Mouse (Mus musculus) forebrain, embryonic 13.5 days (tissue): ENCODE results near the gene Ppie. TPM values are rescaled to one million over a fixed set of nuclear protein-coding genes. Genes with fewer than 3 reads are reported as not detected.
"Not testable (repeated sequence)": the region's sequence is repeated elsewhere in the genome, so short reads cannot be mapped to it uniquely, and the experiment has no call there.

ENCODE experiments used
- ATAC-seq: fragments of 200-750 bp; cut with Nextera tagmentation; 2 replicates; pipeline ENCODE4 v1.8.0; 2017
- H3K27ac ChIP-seq: fragments of 300-500 bp; sonication (generic); 2 replicates; pipeline ENCODE4 v1.5.1; 2015; ENCODE audit warnings: inconsistent platforms, mild to moderate bottlenecking, moderate library complexity
- H3K27me3 ChIP-seq: fragments of 300-500 bp; sonication (generic); 2 replicates; pipeline ENCODE4 v1.6.1; 2015; ENCODE audit warnings: mild to moderate bottlenecking, inconsistent platforms
- H3K36me3 ChIP-seq: fragments of 300-500 bp; sonication (generic); 2 replicates; pipeline ENCODE4 v1.6.1; 2015; ENCODE audit warnings: mild to moderate bottlenecking, inconsistent platforms; ENCODE audit not compliant: poor library complexity, severe bottlenecking
- H3K4me1 ChIP-seq: fragments of 300-500 bp; sonication (generic); 2 replicates; pipeline ENCODE4 v1.6.1; 2015; ENCODE audit warnings: inconsistent platforms
- H3K4me2 ChIP-seq: fragments of 300-500 bp; sonication (generic); 2 replicates; pipeline ENCODE4 v1.6.1; 2015; ENCODE audit warnings: inconsistent platforms, mild to moderate bottlenecking, moderate library complexity
- H3K4me3 ChIP-seq: fragments of 300-500 bp; sonication (generic); 2 replicates; pipeline ENCODE4 v1.5.1; 2015; ENCODE audit warnings: mild to moderate bottlenecking, inconsistent platforms
- H3K9ac ChIP-seq: fragments of 300-500 bp; sonication (generic); 2 replicates; pipeline ENCODE4 v1.6.1; 2015; ENCODE audit warnings: mild to moderate bottlenecking, inconsistent platforms
- H3K9me3 ChIP-seq: fragments of 300-500 bp; sonication (generic); replicated peaks from 2 replicates; pipeline ENCODE4 v1.6.1; 2016; ENCODE audit warnings: inconsistent platforms
- WGBS: fragments of 180-500 bp; shearing (Covaris S2); methylation state at CpG from one replicate; pipeline ENCODE4 v1.1.7; 2015; 5-methylcytosine and 5-hydroxymethylcytosine counted together
- polyA plus RNA-seq: library from polyadenylated mRNA; unstranded; fragments of >200 nt; fragmentation: Nextera tagmentation; extraction: Ambion mirVana; gene quantifications from 2 replicates; pipeline ENCODE4 v1.2.1, GENCODE M21; 2015

Ppie gene
- polyA plus RNA-seq, 1 experiment from 2014 or later = 91.6 TPM

DNA sequence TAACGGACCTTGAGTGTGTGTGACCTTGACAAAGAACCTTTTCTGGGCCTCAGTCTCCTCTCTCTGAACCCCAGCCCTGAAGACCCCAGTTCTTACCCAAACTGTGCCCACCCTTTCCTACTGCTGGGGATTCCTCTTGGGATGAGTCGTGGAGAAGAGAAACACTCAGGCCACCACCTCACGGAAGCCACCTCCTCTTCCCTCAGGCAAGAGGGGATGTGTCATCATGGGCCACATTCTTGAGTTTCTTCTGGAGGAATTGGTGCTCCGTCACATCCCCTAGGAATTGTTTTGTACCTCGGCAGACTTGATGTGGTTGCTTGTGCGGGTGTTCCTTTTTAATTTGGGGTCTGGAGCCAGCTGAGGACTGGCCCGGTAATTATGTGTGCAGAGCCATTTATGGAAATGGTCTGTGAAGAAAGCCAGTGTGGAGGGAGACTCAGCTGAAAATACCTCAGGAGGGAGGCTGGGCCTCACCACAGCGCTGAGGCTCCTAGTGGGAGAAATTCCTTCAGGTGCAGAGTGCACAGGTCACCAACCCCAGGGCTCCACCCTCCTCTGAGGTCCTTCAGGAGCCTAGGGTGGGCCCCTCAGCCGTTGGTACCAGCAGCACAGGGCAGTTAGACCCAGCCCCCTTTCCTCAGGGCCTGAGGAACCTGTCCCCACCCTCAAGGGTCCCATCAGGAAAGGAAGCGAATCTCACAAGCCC, 28.3 kb downstream of the Ppie start:
- H3K9ac ChIP-seq, ATAC-seq: not testable (repeated sequence)

DNA sequence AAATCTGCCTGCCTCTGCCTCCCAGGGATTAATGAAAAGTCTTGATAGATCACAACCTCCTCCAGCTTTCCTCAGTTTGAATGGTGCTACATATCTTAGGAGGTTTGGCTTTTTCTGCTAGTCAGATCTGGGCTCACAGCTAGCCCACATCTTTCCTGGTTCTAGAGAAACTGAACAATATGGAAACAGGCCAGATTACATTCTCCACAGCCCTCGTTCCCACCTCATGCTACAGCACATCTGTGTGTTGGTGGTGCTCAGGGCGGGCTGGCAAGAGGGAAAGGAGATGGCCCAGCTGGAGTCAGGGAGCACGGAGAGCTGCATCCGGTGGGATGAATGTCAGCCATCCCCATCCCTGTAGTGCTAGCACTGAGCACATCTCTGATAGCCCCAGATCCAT, 29.0 kb downstream of the Ppie start:
- H3K27me3 ChIP-seq = peaks cover 20% of the 10 kb centered on the region
- ATAC-seq = no peak
- H3K4me2 ChIP-seq = no peak overlapping the region
- H3K4me1 ChIP-seq = no peaks in the 10 kb centered on the region
- H3K9ac ChIP-seq = no peak overlapping the region
- H3K27ac ChIP-seq = no peak overlapping the region
- no peaks in the 10 kb centered on the region for H3K36me3 ChIP-seq
- H3K4me3 ChIP-seq = no peak overlapping the region
- 87% methylated on average over 4 of the region's 4 CpGs for WGBS
- no peaks in the 10 kb centered on the region for H3K9me3 ChIP-seq

More for the DNA sequence above, 28.3 kb downstream of the Ppie start:
- H3K4me2 ChIP-seq, H3K36me3 ChIP-seq, H3K4me3 ChIP-seq, H3K4me1 ChIP-seq, H3K27ac ChIP-seq, H3K9me3 ChIP-seq: not testable (repeated sequence)
- peaks cover 18% of the 10 kb centered on the region for H3K27me3 ChIP-seq
- 84% methylated on average over 10 of the region's 10 CpGs for WGBS

DNA sequence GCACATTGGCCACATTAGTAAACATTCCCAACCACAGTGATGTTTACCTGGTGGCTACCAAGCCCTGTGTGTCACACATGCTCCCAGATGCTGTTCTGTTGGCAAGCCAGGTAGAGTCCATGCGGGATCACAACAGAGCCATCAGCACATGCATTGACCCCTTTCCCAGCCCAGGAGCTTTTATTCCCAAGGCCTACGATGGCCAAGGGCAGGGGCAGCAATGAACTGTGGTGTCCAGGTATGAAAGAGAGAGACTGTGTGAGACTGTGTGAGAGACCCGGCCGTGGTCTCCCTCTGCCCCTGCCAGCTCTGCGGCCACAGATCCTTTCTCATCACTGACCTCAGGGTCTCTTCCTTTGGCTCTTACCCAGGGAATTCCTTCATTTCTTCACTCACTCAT, 31.7 kb downstream of the Ppie start:
- Histone ChIP-seq H3K4me3 (no peak overlapping the region), H3K4me1 (peaks cover 11% of the 10 kb centered on the region; the same call in 1 of the 2 replicates), H3K9ac (no peak overlapping the region), H3K27ac (no peak overlapping the region), H3K4me2 (no peak overlapping the region), H3K9me3 (no peaks in the 10 kb centered on the region), H3K27me3 (peaks cover 41% of the 10 kb centered on the region), H3K36me3 (no peaks in the 10 kb centered on the region)
- 93% methylated on average over 5 of the region's 5 CpGs for WGBS
- no peak for ATAC-seq

DNA sequence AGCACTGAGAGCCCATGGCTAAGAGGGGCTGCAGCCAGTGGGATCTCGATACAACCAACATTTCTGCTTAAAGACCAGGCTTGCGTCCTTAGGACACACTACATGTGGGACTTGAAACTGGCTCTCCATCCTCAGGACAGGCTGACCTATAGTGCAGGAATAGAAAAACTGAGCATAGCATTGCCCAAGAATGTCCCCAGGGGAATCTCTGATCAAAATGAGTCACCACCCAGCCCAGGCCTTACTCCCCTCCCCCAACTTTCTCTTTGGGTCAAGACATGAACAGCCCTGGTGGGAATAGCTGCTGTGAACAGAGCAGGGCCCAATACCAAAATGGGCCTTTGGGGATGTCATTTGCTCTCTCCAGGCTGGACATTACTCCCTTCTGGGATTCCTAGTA, 32.9 kb downstream of the Ppie start:
- H3K27me3 ChIP-seq = peaks cover 47% of the 10 kb centered on the region
- ATAC-seq = no peak
- H3K9ac ChIP-seq = no peak overlapping the region
- H3K27ac ChIP-seq = no peak overlapping the region
- peaks cover 11% of the 10 kb centered on the region; the same call in 1 of the 2 replicates for H3K4me1 ChIP-seq
- no peak overlapping the region for H3K4me3 ChIP-seq
- H3K4me2 ChIP-seq = no peak overlapping the region
- H3K9me3 ChIP-seq = no peaks in the 10 kb centered on the region
- WGBS = 74% methylated on average over 2 of the region's 2 CpGs
- H3K36me3 ChIP-seq = no peaks in the 10 kb centered on the region

DNA sequence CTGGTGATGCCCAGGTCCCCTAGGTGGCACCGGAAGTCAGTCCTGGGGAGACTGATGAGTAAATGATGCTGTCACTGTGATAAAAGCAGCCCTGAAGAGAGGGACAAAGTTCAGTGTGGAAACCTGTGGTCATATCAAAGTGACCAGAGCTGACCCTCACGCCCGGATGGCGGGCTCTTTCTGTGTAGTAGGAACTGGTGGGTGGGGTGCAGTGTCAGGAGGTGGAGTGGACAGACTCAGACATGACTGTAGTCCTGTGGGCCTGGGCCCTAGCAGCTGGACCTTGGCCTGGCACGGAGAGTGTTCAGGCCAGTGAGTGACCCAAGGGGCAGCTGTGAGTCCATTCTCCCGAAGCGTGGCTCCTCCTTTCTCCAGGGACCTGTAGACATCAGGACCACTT, 33.8 kb downstream of the Ppie start:
- H3K36me3 ChIP-seq, H3K4me2 ChIP-seq, ATAC-seq, H3K9me3 ChIP-seq, H3K4me3 ChIP-seq, H3K9ac ChIP-seq, H3K27ac ChIP-seq: not testable (repeated sequence)
- Histone ChIP-seq H3K4me1 (peaks cover 11% of the 10 kb centered on the region; the same call in 1 of the 2 replicates), H3K27me3 (peaks cover 50% of the 10 kb centered on the region)
- WGBS = 91% methylated on average over 5 of the region's 7 CpGs

DNA sequence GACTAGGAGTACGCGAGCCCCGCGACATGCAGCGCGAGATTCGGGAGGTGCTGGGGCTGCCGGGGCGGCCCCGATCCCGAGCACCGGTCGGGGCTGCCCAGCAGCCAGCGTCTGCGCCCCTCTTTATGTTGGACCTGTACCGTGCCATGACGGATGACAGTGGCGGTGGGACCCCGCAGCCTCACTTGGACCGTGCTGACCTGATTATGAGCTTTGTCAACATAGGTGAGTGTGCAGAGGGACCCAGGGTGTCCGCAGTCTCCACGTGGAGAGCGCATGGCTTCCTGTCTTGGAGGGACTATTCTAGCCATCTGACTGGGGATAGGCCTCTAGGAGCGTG, 34.3 kb downstream of the Ppie start:
- H3K9ac ChIP-seq = 0 out of 2 replicates have a peak overlapping the region, but pooled peaks have one; percentile 26
- H3K4me3 ChIP-seq = peak overlapping the region; percentile 33
- peaks cover 50% of the 10 kb centered on the region for H3K27me3 ChIP-seq
- peaks cover 11% of the 10 kb centered on the region; the same call in 1 of the 2 replicates for H3K4me1 ChIP-seq
- H3K27ac ChIP-seq = no peak overlapping the region
- no peaks in the 10 kb centered on the region for H3K36me3 ChIP-seq
- H3K9me3 ChIP-seq = no peaks in the 10 kb centered on the region
- peak overlapping the region; percentile 56 for H3K4me2 ChIP-seq
- no peak for ATAC-seq
- 26% methylated on average over 24 of the region's 24 CpGs for WGBS

DNA sequence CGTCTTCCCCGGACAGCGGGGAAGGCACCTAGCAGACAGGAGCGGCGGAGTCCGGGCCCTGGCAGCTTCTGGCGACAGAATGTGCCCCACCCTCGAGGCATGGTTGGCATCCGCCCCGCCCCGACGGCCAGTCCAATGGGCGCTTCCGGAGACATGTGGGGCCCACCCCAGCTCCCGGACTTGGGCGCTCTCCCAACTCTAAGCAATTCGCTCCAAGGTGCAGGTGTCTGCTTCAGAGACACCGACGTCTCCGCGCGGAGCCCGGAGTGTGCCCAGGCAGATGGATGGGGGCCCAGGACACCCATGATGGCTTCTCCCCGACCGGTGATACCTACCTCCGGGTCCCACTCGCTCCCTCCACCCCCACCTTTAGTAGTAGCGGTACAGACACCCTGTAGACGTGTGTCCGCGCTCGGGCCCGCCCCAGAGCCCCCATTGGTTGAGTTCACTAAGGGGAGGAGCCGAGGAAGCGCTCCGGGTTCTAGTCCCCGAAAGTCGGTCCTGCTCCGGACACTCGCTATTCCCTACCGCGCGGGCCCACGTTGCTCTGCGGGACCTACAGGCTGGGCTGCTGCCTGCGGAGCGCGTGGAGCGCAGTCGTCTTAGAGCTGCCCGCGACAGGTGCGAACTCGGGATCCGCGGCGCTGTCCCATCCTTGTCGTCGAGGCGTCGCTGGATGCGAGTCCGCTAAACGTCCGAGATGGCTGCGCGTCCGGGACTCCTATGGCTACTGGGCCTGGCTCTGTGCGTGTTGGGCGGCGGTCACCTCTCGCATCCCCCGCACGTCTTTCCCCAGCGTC, 34.9 kb downstream of the Ppie start, which contains the start of gene Bmp8b:
Gene Bmp8b, plus strand, starts transcription at position 515 of the 800 bp plus-strand sequence.
- no peak within 1 kb of the TSS for H3K27ac ChIP-seq
- H3K27me3 ChIP-seq = peaks cover 50% of the 10 kb centered on the region
- H3K4me1 ChIP-seq = peaks cover 11% of the 10 kb centered on the region; the same call in 1 of the 2 replicates
- no peaks in the 10 kb centered on the region for H3K9me3 ChIP-seq
- ATAC-seq = peak; percentile 59; the same call in 1 of the 2 replicates
- WGBS = 6% methylated on average over 75 of the region's 75 CpGs
- H3K4me2 ChIP-seq = peak within 1 kb of the TSS; percentile 56
- H3K9ac ChIP-seq = 0 out of 2 replicates have a peak within 1 kb of the TSS, but pooled peaks have one; percentile 26
- no peaks in the 10 kb centered on the region for H3K36me3 ChIP-seq
- H3K4me3 ChIP-seq = peak within 1 kb of the TSS; percentile 33

DNA sequence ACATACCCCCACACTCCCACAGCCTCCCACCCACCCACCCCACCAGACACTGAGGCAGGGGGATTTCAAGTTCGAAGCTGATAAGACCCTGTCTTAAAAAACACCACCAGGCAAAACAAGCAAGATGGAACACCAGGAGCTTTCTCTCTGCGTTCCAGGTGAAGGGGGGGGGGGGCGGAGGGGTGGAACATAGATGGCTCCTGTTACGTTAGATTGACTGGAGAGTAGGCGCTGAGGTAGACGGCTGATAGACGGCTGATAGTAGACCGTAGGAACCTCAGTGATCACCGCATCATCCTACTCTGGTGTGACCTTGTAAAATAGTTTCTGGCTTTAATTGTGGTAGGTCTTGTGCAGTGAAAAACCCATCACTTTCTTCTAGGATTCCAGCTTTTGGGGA, 45.9 kb downstream of the Ppie start:
- no peaks in the 10 kb centered on the region for H3K27me3 ChIP-seq
- no peak overlapping the region for H3K27ac ChIP-seq
- H3K9ac ChIP-seq = no peak overlapping the region
- WGBS = 72% methylated on average over 8 of the region's 9 CpGs
- no peak overlapping the region for H3K4me3 ChIP-seq
- no peak overlapping the region for H3K4me2 ChIP-seq
- H3K4me1 ChIP-seq = no peaks in the 10 kb centered on the region
- H3K36me3 ChIP-seq = no peaks in the 10 kb centered on the region
- H3K9me3 ChIP-seq = no peaks in the 10 kb centered on the region
- no peak for ATAC-seq

DNA sequence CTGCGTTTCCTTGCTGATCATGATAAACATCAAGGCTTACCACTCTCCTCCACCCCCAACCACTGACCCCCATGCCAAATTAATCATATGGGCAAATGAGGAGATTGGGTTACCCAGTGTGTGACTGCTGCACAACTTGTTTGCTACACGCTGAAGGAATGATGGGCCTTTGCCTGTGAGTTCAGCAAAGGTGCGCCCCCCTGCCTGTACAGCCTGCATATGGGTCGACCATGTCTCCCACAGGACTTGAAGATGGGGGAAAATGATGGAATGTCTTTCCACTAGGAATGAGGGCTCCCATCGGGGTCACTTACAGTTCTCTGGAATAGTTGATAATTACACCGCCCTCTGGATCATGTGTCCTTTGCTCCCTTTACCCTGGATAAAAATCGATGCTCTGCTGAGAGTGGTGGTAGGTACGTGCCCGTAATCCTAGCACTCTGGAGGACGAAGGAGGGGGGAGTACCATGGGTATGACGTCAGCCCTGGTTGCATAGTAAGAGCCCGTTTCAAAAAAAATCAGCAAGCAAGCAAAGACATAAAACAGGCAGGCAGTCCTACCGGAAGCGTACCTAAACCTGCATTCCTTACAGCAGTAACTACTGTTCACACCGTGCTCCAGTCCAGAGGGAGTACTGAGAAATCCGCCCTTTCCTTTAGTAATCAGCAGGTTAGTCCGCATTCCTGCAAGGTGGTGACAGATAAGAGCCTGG, 46.5 kb downstream of the Ppie start:
- ATAC-seq = no peak
- Histone ChIP-seq H3K9me3 (no peaks in the 10 kb centered on the region), H3K36me3 (no peaks in the 10 kb centered on the region), H3K4me3 (no peak overlapping the region), H3K27ac (no peak overlapping the region), H3K4me2 (peak overlapping the region; percentile 12; the same call in 1 of the 2 replicates), H3K4me1 (no peaks in the 10 kb centered on the region), H3K9ac (no peak overlapping the region), H3K27me3 (no peaks in the 10 kb centered on the region)
- WGBS = 71% methylated on average over 17 of the region's 17 CpGs

DNA sequence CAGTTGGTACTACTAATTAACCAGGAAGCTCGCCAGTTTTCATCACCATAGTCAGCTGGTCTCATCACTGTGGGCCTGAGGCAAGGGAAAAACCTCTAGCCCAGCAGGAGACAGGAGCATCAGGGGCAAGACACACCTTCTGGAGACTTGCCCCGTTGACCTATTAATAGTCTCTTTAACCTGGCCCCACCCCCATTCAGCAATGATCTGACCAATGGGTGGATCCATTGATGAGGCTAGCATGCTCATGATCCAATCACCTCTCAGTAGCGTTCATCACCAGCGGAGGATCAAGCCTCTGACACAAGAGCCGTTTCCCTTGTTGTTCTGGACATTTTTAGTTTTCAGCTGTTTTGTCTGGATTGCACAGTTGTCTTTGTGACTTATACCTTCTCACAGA, 47.1 kb downstream of the Ppie start:
- Histone ChIP-seq H3K4me1 (no peaks in the 10 kb centered on the region), H3K9ac (no peak overlapping the region), H3K9me3 (no peaks in the 10 kb centered on the region), H3K27ac (no peak overlapping the region), H3K36me3 (no peaks in the 10 kb centered on the region), H3K4me2 (no peak overlapping the region), H3K4me3 (no peak overlapping the region), H3K27me3 (no peaks in the 10 kb centered on the region)
- ATAC-seq = no peak
- WGBS = 76% methylated on average over 5 of the region's 5 CpGs

DNA sequence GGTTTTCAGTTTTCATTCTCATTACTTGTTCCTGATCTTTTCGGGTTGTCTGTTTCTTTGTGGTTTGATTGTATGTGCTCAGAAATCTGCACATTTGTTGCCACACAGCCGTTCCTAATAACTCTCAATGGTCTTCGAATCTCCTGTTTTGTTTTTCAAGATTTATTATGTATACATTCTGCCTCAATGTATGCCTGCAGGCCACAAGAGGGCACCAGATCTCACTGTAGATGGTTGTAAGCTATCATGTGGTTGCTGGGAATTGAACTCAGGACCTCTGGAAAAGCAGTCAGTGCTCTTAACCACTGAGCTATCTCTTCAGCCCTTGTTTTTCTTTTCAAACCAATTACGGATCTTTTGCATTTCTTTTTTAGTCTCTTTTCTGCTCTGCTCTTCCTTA, 53.4 kb downstream of the Ppie start:
- no peaks in the 10 kb centered on the region for H3K9me3 ChIP-seq
- WGBS = 90% methylated on average over 4 of the region's 4 CpGs
- no peak for ATAC-seq

DNA sequence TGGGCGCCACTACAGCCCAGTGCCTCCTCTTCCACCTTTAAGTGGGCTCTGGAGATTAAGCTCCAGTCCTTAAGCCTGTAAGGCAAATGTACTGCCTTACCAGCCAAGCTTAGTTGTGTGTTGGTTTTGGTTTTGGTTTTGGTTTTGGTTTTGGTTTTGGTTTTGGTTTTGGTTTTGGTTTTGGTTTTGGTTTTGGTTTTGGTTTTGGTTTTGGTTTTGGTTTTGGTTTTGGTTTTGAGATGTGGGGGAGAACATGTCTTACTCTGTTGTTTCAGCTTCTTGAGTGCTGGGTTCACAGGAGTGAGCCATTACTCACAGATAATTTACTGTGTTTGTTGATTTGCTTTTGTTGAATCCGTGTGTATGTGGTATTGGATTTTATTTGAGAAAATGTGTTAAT, 54.5 kb downstream of the Ppie start:
- Histone ChIP-seq H3K27me3 (no peaks in the 10 kb centered on the region), H3K36me3 (no peaks in the 10 kb centered on the region), H3K9ac (no peak overlapping the region), H3K4me3 (no peak overlapping the region), H3K9me3 (no peaks in the 10 kb centered on the region), H3K4me1 (peaks cover 4% of the 10 kb centered on the region), H3K4me2 (no peak overlapping the region), H3K27ac (no peak overlapping the region)
- no peak for ATAC-seq
- 84% methylated on average over 2 of the region's 2 CpGs for WGBS

More for the DNA sequence above, 53.4 kb downstream of the Ppie start:
- Histone ChIP-seq H3K4me1 (no peaks in the 10 kb centered on the region; the same call in 1 of the 2 replicates), H3K27ac (no peak overlapping the region), H3K9ac (no peak overlapping the region), H3K36me3 (no peaks in the 10 kb centered on the region), H3K4me3 (no peak overlapping the region), H3K4me2 (no peak overlapping the region), H3K27me3 (no peaks in the 10 kb centered on the region)
